Mouse (Mus musculus) heart, postnatal 10 days (tissue): ENCODE results near the gene Cds1. TPM values are rescaled to one million over a fixed set of nuclear protein-coding genes. Genes with fewer than 3 reads are reported as not detected.
A peak's percentile ranks its signal among the peaks of the same experiment; 100 is the strongest.

Experiments
- DNase-seq, 2 experiments: peaks; one replicate each; pipeline ENCODE4 v3.0.0; 2021
- intact Hi-C: fragments of 180-260 bp; cut with DNase I; formaldehyde crosslinking; loops from one replicate; pipeline ENCODE4 v1.15.1; 2025
- total RNA-seq, 2 experiments: library from RNA; stranded (reverse); gene quantifications; 2 replicates each; pipeline ENCODE4 v1.2.3; 2021

Cds1 gene
- 1 to 10 TPM; 4.5 to 5.3 TPM for total RNA-seq

DNA sequence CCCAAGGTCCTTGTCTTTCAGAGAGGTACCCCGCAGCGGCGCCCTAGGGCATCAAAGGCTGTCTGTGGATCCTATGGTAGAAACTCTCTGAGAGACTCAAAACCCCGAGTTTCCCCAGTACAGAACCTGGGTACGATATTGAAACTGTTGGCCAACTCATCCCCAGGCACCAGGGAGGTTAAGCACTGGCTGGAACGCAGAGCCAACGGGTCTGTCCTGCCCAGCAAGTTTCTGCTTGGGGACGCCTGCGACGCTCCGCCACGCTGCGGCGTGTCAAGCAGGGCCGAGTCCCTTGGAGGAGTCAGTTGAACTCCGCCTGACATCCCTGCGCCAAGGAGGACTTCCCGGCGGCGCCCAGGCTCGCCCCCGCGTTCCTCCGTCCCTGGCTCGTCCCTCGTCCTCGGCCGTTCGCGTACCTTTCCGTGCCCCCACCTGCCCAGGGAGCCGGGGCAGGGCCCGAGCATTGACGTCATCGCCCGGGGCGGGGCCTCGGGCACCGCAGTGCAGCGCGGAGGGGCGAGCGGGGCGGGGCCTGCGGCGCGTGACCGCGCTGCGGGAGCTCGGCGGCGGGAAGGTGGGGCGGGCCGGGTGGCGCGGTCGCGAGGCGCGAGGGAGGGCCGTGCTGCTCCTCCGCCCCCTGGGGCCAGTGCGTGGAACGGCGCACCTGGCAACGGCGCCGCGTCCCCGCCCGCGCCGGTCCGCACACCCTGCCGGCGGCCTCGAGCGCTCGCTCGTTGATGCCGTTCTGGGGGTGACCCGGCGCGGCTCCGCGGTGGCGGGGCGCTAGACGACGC, at the start of gene Cds1:
Cds1 (plus strand) TSS at position 577 of the 794 bp plus-strand sequence.
- peak; percentile 69 for DNase-seq
- intact Hi-C loops = no loop called here

DNA sequence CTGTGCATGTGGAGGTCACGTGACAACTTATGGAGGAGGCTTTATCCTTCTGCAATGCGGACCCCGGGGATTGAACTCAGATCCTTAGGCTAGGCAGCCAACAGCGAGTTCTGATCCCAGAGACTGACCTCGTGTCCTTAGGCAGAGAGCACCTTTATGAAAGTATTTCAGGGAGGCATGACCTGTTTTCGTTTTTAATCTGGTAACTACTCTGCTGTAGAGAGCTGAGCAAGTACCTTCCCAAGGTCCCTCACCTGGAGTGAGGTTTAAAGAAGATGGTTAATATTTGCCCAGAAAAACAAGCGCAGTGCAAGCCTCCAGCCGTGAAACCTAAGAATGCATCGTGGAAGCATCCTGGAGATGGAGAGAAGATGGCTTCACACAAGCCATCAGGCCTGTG, 40.7 kb upstream of the Cds1 start:
- DNase-seq = no peak
- intact Hi-C loops = no loop called here

DNA sequence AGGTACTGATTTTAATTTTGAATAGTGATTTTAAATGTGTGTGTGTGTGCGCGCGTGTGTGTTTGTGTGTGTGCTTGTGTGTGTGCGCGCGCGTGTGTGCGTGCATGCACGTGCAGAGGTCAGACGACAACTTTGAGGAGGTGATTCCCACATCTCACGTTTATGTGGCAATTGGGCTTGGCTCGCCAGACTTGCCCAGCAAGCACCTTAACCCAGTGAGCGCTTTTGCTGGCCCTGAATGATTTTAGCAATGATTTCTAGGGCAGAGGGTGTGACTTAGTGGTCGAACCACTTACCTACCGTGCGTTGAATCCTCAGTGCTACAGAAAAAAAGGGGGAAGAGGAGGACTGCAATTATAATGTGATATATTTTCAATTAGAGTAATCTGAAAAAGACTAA, 40.2 kb upstream of the Cds1 start:
- intact Hi-C loops = no loop called here

DNA sequence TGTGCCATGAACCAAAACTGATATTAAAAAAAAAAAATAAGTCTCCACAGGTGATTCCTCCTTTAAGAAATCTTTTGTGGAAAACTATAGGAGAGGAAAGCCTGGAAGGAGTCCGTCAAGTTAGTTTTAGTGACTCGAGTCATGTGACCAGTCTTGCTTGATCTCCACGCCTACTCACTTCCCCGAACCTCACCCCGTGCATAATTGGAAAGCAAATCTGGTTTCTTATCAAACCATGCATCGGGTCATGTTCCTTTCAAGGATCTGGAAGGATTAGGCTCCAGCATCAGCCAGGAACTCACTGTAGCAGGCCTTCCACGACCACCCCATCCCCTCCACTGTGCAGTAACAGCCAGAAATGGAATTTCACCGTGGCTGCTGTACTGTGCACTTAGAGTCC, 39.2 kb upstream of the Cds1 start:
- intact Hi-C loops = no loop called here

More for the DNA sequence above, 40.2 kb upstream of the Cds1 start:
- no peak for DNase-seq

DNA sequence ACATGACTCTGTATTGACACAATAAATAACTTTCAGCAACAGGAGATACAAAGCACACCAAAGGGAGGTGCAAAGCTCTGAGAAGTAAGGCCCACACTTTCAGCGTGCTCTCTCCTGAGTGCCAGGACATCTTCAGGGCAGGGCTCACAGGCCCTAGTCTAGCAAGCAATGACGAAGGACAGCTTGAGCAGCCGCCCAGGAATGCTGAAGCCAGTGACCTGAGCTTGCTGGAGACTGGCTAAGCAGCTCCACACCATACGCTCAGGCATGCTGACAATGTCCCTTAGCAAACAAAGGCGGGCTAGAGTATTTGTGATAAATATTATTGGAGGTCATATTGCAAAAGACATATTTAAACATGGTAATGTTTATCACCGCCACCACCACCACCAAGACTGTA, 38.6 kb upstream of the Cds1 start:
- intact Hi-C loops = no loop called here
- no peak for DNase-seq

More for the DNA sequence above, 39.2 kb upstream of the Cds1 start:
- no peak for DNase-seq

DNA sequence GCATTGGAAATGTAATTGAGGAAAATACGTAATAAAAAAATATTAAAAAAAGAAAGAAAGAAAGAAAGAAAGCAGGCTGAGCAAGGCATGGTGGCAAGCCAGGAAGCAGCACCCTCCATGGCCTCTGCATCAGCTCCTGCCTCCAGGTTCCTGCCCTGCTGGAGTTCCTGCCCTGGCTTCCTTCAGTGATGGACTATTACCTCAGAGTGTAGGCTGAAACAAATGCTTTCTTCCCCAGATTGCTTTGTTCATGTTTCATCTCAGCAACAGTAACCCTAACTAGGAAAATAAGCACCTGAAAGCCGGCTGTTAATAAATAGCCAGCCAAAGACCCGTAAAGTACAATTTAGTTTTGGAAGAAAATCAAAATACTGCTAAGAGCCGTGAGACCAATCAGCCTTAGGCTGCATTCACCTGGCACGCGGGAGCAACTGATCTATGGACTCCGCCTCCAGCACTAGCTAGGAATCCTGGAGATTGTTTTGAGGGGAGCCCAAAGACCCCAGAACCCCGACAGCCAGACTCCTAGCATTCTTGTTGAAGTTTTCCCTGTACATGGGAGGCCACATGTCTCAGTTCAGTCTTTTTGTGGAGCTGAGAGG, 36.5 kb upstream of the Cds1 start:
- intact Hi-C loops = no loop called here
- DNase-seq = no peak

DNA sequence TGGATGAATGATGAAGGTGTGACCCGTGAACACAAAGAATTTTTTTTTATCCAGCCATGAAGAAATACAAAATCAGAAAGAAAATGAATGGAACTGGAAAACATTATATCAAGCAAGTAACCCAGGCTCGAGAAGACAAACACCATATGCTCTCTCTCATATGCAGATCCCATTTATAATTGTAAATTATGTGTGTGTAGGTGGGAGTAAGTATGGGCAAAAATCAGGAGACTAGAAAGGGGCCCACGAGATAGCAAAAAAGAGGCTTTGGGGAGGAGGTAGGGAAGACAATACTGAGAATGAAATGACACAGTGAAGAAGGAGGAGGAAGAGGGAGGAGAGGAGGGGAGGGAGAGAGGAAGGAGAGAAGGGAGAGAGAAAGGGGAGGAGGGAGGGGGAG, 27.6 kb upstream of the Cds1 start:
- intact Hi-C loops = no loop called here
- no peak for DNase-seq

DNA sequence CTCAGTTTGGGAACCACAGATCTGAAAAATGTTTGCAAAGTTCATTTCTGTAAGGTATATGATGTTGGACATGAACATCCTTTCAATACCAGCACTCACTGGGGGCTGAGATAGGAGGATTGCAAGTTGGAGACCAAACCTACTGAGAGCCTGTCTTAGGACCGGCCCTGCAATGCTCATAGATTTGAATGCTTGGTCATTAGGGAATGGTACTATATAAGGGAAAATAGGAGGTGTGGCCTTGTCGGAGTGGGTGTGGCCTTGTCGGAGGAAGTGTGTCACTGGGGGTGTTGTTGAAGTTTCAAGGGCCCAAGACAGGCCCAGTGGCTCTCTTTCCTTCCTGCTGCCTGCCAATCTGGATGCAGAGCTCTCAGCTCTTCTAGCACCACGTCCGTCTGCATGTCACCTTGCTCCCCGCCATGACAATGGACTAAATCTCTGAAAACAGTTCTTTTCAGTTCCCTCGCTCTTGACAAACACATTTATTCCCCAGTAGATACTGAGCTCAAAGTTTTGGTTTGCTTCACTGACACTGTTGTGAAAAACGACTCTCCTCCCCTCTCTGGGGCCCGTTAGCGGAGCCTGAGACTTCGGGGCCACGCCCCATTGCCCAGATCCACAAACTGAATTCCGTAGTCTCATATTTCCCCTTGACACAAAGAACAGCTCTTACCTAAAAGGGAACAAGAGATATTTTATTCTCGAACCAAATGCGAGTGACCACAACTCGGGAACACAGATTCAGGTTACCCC, 24.3 kb upstream of the Cds1 start:
- DNase-seq = no peak
- intact Hi-C loops = no loop called here

DNA sequence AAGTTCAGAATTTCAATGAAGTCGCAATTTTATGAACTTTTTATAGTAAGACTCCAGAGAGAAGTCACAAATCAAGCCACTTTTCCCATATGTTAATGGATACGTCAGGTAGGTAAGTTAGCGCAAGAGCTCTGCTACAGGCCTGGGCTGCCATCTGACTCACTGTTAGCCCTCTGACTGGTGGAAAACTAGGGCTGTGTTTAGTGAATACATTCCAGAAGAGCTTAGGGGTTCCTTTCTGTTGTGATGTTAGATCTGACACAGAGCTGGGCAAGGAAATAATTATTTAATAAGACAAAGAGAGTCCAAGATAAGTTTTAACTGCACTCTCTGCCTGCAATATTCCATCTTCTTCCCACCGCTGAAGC, 23.7 kb upstream of the Cds1 start:
- intact Hi-C loops = no loop called here
- no peak for DNase-seq

DNA sequence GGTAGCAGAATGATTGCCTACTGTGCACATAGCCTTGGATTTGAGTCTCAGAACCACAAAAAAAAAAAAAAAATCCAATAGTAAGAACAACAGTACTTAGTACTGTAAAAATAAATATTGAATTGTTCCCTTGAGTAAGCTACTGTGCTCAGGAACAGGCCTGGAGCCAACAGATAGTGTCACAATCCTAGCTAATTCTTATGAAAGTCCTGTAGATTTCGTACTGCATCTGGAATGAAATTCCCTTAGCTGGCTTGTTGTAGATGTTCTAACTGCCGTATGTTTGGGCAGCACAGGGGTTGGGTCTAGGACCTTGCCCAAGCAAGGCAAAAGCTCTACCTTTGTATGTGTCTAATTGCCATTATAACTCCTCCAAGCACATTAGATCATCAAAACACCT, 22.9 kb upstream of the Cds1 start:
- no peak for DNase-seq
- intact Hi-C loops = no loop called here

DNA sequence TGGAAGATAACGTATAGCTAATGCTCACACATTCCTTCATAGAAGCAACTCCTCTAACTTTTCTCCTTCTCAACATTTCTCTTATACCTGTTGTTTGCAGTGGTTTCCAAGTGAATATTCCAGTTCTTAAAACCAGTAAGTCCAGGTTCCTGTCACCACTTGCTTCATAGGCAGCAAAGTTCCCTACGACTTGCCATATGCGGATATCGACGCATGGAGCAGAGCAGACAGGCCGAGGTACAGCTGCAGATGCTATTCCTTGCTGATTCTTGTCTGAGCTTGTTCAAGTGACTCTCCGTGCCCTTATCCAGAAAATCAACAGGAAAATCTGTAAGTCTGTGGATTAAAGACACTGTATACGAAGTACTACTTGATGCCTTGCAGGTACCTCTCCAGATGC, 22.5 kb upstream of the Cds1 start:
- no peak for DNase-seq
- intact Hi-C loops = no loop called here

DNA sequence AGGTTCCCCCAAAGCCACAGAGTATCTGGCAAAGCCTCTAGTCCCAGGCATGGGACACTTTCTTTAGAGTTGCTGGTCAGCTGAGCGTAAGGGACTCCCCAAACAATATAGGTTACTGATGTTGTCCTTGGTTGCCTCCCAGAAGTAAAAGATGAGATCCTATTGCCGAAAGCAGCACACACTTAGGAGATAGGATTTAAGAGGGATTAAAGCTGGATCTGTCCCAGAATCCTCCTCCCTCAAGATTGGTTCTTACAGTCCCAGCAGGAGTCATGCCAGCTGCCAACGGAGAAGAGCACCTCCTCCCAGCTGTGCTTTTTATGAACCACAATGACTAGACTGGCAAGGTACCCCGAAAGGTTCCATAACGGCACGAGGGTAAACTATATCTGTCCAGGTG, 20.0 kb upstream of the Cds1 start:
- intact Hi-C loops = no loop called here
- DNase-seq = no peak

DNA sequence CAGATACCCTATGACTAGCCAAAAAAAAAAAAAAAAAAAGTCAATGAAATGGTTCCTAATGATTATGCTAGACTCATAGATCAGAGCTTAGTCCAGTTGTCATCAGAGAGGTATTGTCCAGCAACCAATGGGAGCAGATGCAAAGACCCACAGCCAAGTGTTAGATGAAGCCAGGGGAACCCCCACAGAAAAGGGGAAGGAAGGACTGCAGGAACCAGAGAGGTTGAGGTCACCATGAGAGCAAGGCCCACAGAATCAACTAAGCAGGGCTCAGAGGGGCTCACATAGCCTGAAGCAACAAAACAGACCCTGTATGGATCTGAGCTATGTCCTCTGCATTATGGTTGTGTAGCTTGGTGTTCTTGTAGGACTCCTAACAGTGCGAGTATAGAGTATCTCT, 11.2 kb upstream of the Cds1 start:
- intact Hi-C loops = no loop called here
- no peak for DNase-seq

DNA sequence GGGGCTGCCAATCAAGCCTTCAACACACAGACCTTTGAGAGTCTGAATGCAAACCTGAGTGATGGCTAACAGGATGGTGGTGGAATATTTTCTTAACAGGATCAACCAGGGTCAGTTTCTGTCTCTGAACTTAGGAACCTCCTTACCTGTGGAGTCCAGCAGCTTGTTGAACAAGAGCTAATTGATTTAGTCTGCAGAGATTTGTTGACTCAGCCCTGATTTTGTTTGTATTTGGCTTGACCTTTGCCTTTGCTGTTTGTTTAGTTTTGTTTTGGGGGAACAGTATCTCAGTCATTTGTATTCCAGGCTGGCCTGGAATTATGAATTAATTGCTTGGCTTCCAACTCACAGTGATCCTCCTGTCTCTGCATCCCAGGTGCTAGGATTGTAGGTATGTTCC, 7.3 kb upstream of the Cds1 start:
- intact Hi-C loops = no loop called here
- no peak for DNase-seq

DNA sequence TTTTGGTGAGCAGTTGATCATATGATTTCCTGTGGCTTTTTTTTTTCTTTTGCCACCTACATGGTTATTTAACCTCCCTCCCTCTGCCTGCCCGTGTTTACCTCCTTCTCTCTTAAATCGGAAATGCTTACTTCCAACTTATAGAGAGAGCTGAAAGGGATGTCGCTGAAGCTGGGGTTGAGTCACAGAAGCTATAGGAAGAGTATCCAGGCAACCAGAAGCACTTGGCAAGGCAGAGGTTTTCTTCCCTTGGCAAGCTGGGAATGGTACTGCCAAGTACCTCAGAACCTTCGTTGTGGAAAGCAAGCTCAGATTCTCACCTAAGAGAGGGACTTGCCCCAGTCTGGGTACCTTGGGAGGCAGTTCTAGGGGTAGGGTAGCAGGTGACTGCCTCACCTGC, 3.2 kb upstream of the Cds1 start:
- no peak for DNase-seq
- intact Hi-C loops = no loop called here

DNA sequence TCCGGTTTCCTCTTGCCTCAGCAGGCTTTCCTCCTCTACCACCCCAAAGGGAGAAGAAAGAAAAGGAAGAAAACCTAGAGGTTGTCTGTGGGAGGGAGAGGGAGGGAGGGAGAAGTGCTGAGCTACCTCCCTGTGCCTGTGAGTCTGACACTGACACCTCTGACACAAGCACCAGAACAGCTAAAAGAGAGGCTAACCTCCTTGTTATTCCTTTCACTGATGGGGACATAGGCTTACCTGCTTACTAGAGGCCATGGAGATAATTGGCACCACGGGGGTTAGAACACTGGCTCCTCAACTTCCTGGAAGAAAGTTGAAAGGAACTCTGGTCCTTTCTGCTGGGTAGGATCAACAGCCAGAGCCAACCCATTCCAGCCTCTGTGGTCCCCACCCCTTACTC, 1.4 kb upstream of the Cds1 start:
- DNase-seq = no peak
- intact Hi-C loops = no loop called here

DNA sequence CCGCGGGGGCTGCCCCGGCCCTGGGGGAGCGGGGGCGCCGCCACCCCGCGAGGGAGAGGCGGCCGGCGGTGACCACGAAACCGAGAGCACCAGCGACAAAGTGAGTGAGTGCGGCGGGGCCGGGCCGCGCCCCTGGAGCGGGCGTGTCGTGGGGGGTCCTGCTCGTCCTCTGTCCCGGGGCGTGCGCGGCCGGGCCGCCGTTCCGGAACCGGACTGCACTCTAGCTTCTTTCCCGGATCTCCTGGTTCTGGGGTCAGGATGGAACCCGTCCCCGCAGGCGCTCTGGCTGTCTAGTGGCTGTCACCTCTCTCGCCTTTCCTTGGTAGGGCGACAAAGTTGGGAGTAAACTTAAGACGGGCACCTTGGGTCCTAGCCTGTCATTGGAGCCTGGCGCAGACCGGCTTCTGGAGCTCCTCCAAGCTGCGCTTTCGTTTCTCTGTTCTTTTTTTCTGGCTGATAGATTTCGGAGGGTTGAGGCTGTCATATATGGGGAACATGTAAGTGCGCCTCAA, 516 bp downstream of the Cds1 start:
- peak; percentile 35 to 37 for DNase-seq
- intact Hi-C loops = no loop called here

DNA sequence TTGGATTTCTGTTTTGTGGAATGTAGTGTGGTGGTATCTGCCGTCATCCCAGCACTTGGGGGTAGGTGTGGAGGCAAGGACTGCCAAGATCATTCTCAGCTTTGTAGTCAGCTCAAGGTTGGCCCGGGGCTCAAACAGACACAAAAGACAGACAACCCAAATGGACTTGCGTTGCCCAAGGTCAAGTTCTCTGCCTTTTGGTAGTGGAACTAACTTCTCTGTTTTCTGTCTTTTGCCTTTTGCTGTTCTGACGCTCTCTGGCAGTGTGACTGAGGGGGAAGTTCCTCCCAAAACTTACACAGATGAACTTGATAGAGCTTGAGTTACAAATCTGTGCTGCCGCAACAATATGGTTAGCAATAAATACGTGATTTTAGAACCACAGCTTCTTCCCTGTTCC, 1.3 kb downstream of the Cds1 start:
- intact Hi-C loops = no loop called here
- peak; percentile 12 to 13 for DNase-seq

DNA sequence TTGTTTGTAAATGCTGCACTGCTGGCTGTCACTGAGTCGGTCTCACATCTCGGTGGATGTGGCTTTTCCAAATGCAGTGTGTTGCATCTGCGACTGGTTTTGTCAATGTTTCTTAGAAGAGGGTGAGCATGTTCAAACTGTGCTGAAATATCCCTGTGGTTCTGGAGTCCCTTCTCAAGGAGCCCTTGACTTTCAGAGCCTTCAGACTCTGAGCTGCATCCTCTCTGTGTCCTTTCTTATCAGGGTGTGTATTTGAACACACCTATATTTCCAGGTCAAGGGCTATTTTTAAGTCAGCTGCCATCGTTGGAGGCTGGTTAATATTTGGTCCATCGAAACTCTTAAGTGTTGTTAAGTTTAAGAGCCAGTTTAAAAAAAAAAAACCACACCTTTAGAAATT, 2.2 kb downstream of the Cds1 start:
- intact Hi-C loops = no loop called here
- DNase-seq = no peak

DNA sequence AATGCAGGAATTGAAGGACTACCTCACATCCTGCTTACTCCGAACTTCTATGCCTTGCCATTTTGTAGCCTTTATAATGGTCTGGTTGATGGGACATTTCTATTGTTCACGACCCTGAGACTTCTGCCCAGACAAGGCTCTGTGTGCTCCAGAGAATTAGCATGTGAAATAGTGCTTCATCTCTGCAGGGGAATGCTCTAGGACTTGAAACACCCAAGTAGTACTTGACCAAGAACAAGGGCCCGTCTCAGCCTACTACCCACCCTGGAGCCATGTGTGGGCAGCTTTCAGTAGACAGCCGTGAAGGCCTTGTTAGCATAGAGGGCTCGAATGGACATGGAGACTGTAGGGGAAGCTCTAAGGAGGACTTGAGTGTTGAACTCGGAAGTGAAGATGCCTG, 2.6 kb downstream of the Cds1 start:
- intact Hi-C loops = no loop called here
- no peak for DNase-seq

DNA sequence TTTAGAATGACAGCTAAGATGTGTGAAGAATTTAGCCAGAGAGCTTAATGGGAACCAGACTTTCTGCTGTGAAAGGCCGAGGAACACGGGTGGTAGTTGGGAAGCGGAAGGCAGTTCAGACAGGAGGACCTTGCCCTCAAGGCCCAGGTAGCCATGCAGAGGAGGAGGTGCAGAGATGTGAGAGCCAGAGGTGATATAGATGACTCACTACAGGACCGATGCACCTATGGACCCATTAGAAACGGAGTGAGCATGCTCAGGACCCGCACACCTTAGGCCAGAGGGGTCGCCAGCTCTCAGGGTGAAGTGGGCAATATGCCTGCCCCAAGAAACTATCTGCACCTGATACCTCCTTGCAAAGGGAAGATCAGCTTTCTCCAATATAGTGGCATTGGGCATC, 3.6 kb downstream of the Cds1 start:
- intact Hi-C loops = no loop called here
- no peak for DNase-seq

DNA sequence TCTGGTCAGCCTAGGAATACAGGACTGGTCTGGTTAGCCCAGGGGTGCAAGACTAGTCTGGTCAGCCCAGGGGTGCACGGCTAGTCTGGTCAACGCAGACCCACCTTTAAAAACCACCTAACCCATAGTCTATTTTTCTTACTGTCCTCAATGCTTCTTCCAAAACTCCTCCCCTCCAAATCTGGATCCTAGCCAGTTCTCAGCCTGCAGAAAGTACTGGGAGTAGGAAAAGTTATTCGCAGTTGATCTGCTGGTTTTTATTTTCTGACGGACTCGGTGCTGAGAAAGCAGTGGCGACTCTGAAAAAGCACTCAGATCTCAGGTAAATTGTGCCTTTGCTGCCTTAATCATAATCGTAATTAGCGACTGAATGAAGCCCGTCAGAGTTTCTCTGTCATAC, 7.7 kb downstream of the Cds1 start:
- intact Hi-C loops = no loop called here
- peak in 1 of 2 experiments; percentile 7 for DNase-seq
